Mouse (Mus musculus) heart, adult 2 months (tissue): ENCODE results near the gene Cdc42ep2. TPM values are rescaled to one million over a fixed set of nuclear protein-coding genes. Genes with fewer than 3 reads are reported as not detected.

Experiments used
- DNase-seq, 2 experiments: peaks; one replicate each; pipeline ENCODE4 v3.0.0; 2021
- H3K27ac ChIP-seq: fragments of 200-600 bp; 2 replicates; pipeline ENCODE4 v1.8.1; 2022
- H3K27me3 ChIP-seq: fragments of 200-500 bp; 2 replicates; pipeline ENCODE4 v1.6.1; 2012; ENCODE audit warnings: mild to moderate bottlenecking, low read length, inconsistent platforms, mixed read lengths; ENCODE audit not compliant: control insufficient read depth, insufficient read depth
- H3K36me3 ChIP-seq: fragments of 200-500 bp; 2 replicates; pipeline ENCODE4 v1.6.1; 2012; ENCODE audit warnings: low read length, inconsistent platforms; ENCODE audit not compliant: control insufficient read depth, insufficient read depth
- H3K4me1 ChIP-seq: fragments of 200-500 bp; 2 replicates; pipeline ENCODE4 v1.6.1; 2011; ENCODE audit warnings: low read length; ENCODE audit not compliant: control insufficient read depth, insufficient read depth
- H3K4me3 ChIP-seq: fragments of 200-600 bp; 2 replicates; pipeline ENCODE4 v1.8.1; 2022
- H3K79me2 ChIP-seq: fragments of 200-500 bp; replicated peaks from 2 replicates; pipeline ENCODE4 v1.6.1; 2012; ENCODE audit warnings: mild to moderate bottlenecking, inconsistent platforms, low read length, moderate library complexity, mixed read lengths; ENCODE audit not compliant: control insufficient read depth, insufficient read depth
- H3K9ac ChIP-seq: fragments of 200-500 bp; 2 replicates; pipeline ENCODE4 v1.6.1; 2012; ENCODE audit warnings: low read depth, mild to moderate bottlenecking, control low read depth, inconsistent platforms, low read length, mixed read lengths
- CTCF ChIP-seq: fragments of 200-600 bp; IDR thresholded peaks from 2 replicates; pipeline ENCODE4 v1.8.1; 2022; ENCODE audit warnings: antibody characterized with exemption, mild to moderate bottlenecking, moderate library complexity
- EP300 ChIP-seq: fragments of 200-500 bp; IDR thresholded peaks from 2 replicates; pipeline ENCODE4 v1.6.1; 2011; ENCODE audit warnings: low read depth, low read length, control low read depth; ENCODE audit not compliant: insufficient read depth
- POLR2A ChIP-seq: fragments of 200-500 bp; IDR thresholded peaks from 2 replicates; pipeline ENCODE4 v1.6.1; 2011; ENCODE audit warnings: mild to moderate bottlenecking, low read depth, low read length, control low read depth; ENCODE audit not compliant: insufficient read depth
- WGBS: fragments of 180-500 bp; shearing (Covaris S2); methylation state at CpG from one replicate; pipeline ENCODE4 v1.1.7; 2018; 5-methylcytosine and 5-hydroxymethylcytosine counted together
- intact Hi-C: fragments of 180-260 bp; cut with DNase I; formaldehyde crosslinking; loops from one replicate; pipeline ENCODE4 v1.15.1; 2025
- polyA plus RNA-seq: library from polyadenylated mRNA; depleted of rRNA; stranded (reverse); fragments of >200 nt; gene quantifications from 2 replicates; pipeline ENCODE4 v1.2.3, GENCODE M21; 2012; rRNA removed
- total RNA-seq, 2 experiments: library from RNA; stranded (reverse); gene quantifications; 2 replicates each; pipeline ENCODE4 v1.2.3; 2021

Cdc42ep2 gene
- total and polyA plus RNA-seq, 3 experiments: 8.0 to 11.7 (median 8.4) TPM

DNA sequence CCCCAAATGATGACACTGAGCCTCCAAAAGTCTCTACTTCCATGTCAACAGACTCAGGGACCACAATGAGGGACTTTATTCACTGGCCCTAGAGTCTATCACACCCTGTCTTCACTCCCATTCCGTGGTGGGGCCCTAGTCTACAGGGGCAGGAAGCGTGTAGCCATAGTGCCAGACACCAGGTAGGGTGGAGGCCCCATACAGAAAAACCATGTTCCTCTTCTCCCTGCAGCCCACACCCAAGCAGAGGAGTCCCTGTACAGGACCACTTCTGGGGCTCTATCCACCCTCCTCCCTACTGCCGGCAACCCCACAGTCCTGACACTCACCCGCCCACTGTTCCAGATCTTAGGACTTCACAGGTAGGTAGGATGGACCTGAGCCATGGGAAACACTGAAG, 52.1 kb downstream of the Cdc42ep2 start:
- H3K4me1 ChIP-seq: peaks cover 13% of the 10 kb centered on the region
- DNase-seq: no peak
- WGBS: 65% methylated on average over 4 of the region's 4 CpGs
- no peaks in the 10 kb centered on the region for H3K27me3 ChIP-seq
- intact Hi-C loops: no loop called here
- H3K27ac ChIP-seq: no peak overlapping the region
- peaks cover 2% of the 10 kb centered on the region; the same call in 1 of the 2 replicates for H3K79me2 ChIP-seq
- H3K9ac ChIP-seq: no peak overlapping the region; the same call in 1 of the 2 replicates
- TF ChIP-seq POLR2A (no peak), EP300 (no peak), CTCF (no peak)
- H3K36me3 ChIP-seq: no peaks in the 10 kb centered on the region
- no peak overlapping the region for H3K4me3 ChIP-seq

DNA sequence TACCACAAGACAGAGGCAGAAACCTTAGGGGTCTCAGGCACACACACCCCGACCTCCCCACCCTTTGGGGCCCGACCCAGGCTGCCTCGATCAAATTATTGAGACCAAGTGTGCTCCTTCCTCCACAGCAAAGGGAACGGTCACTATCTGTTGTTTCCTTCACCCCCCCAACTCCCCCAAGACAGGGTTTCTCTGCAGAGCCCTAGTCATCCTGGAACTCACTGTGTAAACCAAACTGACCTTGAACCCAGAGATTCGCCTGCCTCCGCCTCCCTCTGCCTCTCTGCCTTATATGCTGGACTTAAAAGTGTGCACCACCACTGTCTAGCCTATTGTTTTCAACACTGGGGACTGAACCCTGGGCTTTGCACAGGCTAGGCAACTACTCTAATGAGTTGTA, 52.9 kb downstream of the Cdc42ep2 start:
- intact Hi-C loops: loop anchor here (2.0 kb wide), 1 partner anchor 15 kb away; no protein-coding TSS in a partner anchor
- H3K9ac ChIP-seq: peak overlapping the region; percentile 24; the same call in 1 of the 2 replicates
- no peaks in the 10 kb centered on the region for H3K27me3 ChIP-seq
- H3K4me3 ChIP-seq: no peak overlapping the region
- no peak for TF ChIP-seq EP300
- no peak for TF ChIP-seq CTCF
- no peak for TF ChIP-seq POLR2A
- 40% methylated on average over 6 of the region's 6 CpGs for WGBS
- no peak for DNase-seq
- no peaks in the 10 kb centered on the region for H3K36me3 ChIP-seq
- H3K27ac ChIP-seq: no peak overlapping the region; the same call in none of the 2 replicates
- H3K79me2 ChIP-seq: peaks cover 2% of the 10 kb centered on the region; the same call in 1 of the 2 replicates
- H3K4me1 ChIP-seq: peaks cover 9% of the 10 kb centered on the region

DNA sequence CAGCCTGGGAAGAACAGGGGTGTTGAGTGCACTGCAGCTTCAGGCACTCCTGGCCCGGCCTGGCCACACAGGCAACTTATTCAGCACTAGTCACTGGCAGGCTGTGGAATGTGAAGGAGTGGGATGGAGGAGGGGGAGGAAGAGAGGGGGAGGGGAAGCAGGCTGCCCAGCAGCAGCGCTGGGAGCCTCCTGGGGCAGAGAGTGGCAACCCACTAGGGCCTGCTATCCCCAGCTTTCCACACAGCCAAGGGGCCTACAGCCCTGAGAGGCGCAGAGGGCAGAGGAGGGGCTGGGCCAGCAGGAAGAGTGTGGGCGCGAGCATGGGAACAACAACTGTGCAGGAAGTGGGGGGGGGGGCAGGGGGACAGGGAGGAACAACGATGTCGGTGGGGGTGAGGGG, 53.3 kb downstream of the Cdc42ep2 start:
- Histone ChIP-seq H3K4me3 (no peak overlapping the region), H3K79me2 (peaks cover 2% of the 10 kb centered on the region; the same call in 1 of the 2 replicates), H3K36me3 (no peaks in the 10 kb centered on the region), H3K9ac (peak overlapping the region; percentile 28), H3K27me3 (no peaks in the 10 kb centered on the region), H3K27ac (peak overlapping the region; percentile 51), H3K4me1 (peaks cover 9% of the 10 kb centered on the region)
- DNase-seq: peak; percentile 43 to 51
- 17% methylated on average over 7 of the region's 7 CpGs for WGBS
- no peak for TF ChIP-seq POLR2A
- no peak for TF ChIP-seq EP300
- TF ChIP-seq CTCF: no peak
- intact Hi-C loops: loop anchor here (2.0 kb wide), 1 partner anchor 14 kb away; no protein-coding TSS in a partner anchor

DNA sequence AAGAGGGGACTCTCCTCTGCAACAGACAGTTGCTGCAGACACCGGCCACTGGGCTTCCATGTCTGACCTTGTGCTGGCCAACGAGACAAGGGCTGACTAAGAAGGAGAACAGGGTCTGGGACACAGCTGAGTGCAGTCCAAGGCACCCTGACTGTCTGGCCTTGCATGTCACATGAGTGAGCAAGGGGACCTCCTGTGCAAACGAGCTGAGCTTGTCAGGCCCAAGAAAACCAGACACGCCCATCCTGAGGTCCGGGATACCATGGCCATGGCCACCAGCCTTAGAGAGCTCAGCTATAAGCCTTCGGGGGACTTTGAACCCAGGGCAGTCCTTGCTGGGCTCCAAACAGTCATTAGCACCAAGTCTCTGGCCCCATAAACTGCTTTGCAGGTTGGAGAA, 56.5 kb downstream of the Cdc42ep2 start:
- Histone ChIP-seq H3K4me3 (no peak overlapping the region), H3K9ac (no peak overlapping the region), H3K4me1 (peaks cover 6% of the 10 kb centered on the region; the same call in 1 of the 2 replicates), H3K27ac (no peak overlapping the region), H3K27me3 (no peaks in the 10 kb centered on the region), H3K36me3 (no peaks in the 10 kb centered on the region), H3K79me2 (peaks cover 1% of the 10 kb centered on the region; the same call in 1 of the 2 replicates)
- 77% methylated on average over 6 of the region's 6 CpGs for WGBS
- intact Hi-C loops: loop anchor here (5.0 kb wide), 1 partner anchor 171 kb away; no protein-coding TSS in a partner anchor
- no peak for DNase-seq
- TF ChIP-seq EP300 (no peak), POLR2A (no peak), CTCF (no peak)

Other genes with a start within 250 kb of the Cdc42ep2 start
- 10 to 100 TPM; 20.8 to 23.2 TPM for gene Map3k11, start 236.1 kb downstream of the Cdc42ep2 start, total RNA-seq
- 31.5 and 31.9 TPM in 2 replicates for gene Map3k11, start 236.1 kb downstream of the Cdc42ep2 start, polyA plus RNA-seq
- 10 to 100 TPM; 17.5 to 18.6 TPM for gene Pcnx3, start 235.9 kb downstream of the Cdc42ep2 start, total RNA-seq
- gene Pcnx3, start 235.9 kb downstream of the Cdc42ep2 start, polyA plus RNA-seq: 33.6 and 40.1 TPM in 2 replicates
- not detected for gene Kcnk7, start 220.4 kb downstream of the Cdc42ep2 start, total RNA-seq
- not detected in 2 replicates for gene Kcnk7, start 220.4 kb downstream of the Cdc42ep2 start, polyA plus RNA-seq
- gene Ehbp1l1, start 198.5 kb downstream of the Cdc42ep2 start, total RNA-seq: 100 to 1,000 TPM; 128 to 137 TPM
- gene Ehbp1l1, start 198.5 kb downstream of the Cdc42ep2 start, polyA plus RNA-seq: 100 and 121 TPM in 2 replicates
- gene Fam89b, start 195.2 kb downstream of the Cdc42ep2 start, total RNA-seq: 10 to 100 TPM; 24.2 to 26.3 TPM
- gene Fam89b, start 195.2 kb downstream of the Cdc42ep2 start, polyA plus RNA-seq: 75.7 and 80.7 TPM in 2 replicates
- 10 to 100 TPM; 30.7 to 34.2 TPM for gene Ltbp3, start 183.9 kb downstream of the Cdc42ep2 start, total RNA-seq
- gene Ltbp3, start 183.9 kb downstream of the Cdc42ep2 start, polyA plus RNA-seq: 61.3 and 61.5 TPM in 2 replicates
- 10 to 100 TPM; 57.2 to 70.0 TPM for gene Scyl1, start 153.4 kb downstream of the Cdc42ep2 start, total RNA-seq
- 95.6 and 113 TPM in 2 replicates for gene Scyl1, start 153.4 kb downstream of the Cdc42ep2 start, polyA plus RNA-seq
- gene Frmd8, start 49.5 kb downstream of the Cdc42ep2 start, total RNA-seq: 1 to 10 TPM; 7.7 to 8.4 TPM
- gene Frmd8, start 49.5 kb downstream of the Cdc42ep2 start, polyA plus RNA-seq: 7.0 and 9.3 TPM in 2 replicates
- 1 to 10 TPM; 2.8 TPM for gene Slc25a45, start 47.0 kb downstream of the Cdc42ep2 start, total RNA-seq
- 7.9 and 8.2 TPM in 2 replicates for gene Slc25a45, start 47.0 kb downstream of the Cdc42ep2 start, polyA plus RNA-seq
- under 1 TPM; 0.14 to 0.47 TPM for gene Tigd3, start 30.7 kb downstream of the Cdc42ep2 start, total RNA-seq
- 0.25 and 0.67 TPM in 2 replicates for gene Tigd3, start 30.7 kb downstream of the Cdc42ep2 start, polyA plus RNA-seq
- gene Dpf2, start 11.8 kb downstream of the Cdc42ep2 start, total RNA-seq: 10 to 100 TPM; 82.3 to 83.5 TPM
- gene Dpf2, start 11.8 kb downstream of the Cdc42ep2 start, polyA plus RNA-seq: 71.8 and 104 TPM in 2 replicates
- 10 to 100 TPM in 1 of 2 experiments, 1 to 10 TPM in 1; 8.6 to 10.9 TPM for gene Pola2, start 39.4 kb upstream of the Cdc42ep2 start, total RNA-seq
- gene Pola2, start 39.4 kb upstream of the Cdc42ep2 start, polyA plus RNA-seq: 27.9 and 38.7 TPM in 2 replicates
- gene Slc22a20, start 61.3 kb upstream of the Cdc42ep2 start, total RNA-seq: not detected
- gene Slc22a20, start 61.3 kb upstream of the Cdc42ep2 start, polyA plus RNA-seq: not detected in 2 replicates
- gene Capn1, start 91.1 kb upstream of the Cdc42ep2 start, total RNA-seq: 10 to 100 TPM; 26.4 to 26.8 TPM
- gene Capn1, start 91.1 kb upstream of the Cdc42ep2 start, polyA plus RNA-seq: 21.5 and 26.2 TPM in 2 replicates
- 10 to 100 TPM; 21.3 to 24.2 TPM for gene Syvn1, start 121.8 kb upstream of the Cdc42ep2 start, total RNA-seq
- gene Syvn1, start 121.8 kb upstream of the Cdc42ep2 start, polyA plus RNA-seq: 17.1 and 23.1 TPM in 2 replicates
- 10 to 100 TPM; 37.1 to 39.0 TPM for gene Mrpl49, start 133.0 kb upstream of the Cdc42ep2 start, total RNA-seq
- 23.5 and 33.0 TPM in 2 replicates for gene Mrpl49, start 133.0 kb upstream of the Cdc42ep2 start, polyA plus RNA-seq
- gene Fau, start 133.0 kb upstream of the Cdc42ep2 start, total RNA-seq: 100 to 1,000 TPM; 550 to 636 TPM
- 265 and 386 TPM in 2 replicates for gene Fau, start 133.0 kb upstream of the Cdc42ep2 start, polyA plus RNA-seq
- 10 to 100 TPM in 1 of 2 experiments, 1 to 10 TPM in 1; 9.9 to 13.4 TPM for gene Znhit2, start 136.4 kb upstream of the Cdc42ep2 start, total RNA-seq
- gene Znhit2, start 136.4 kb upstream of the Cdc42ep2 start, polyA plus RNA-seq: 12.3 and 14.4 TPM in 2 replicates
- 1 to 10 TPM; 2.7 to 3.7 TPM for gene Tm7sf2, start 143.6 kb upstream of the Cdc42ep2 start, total RNA-seq
- gene Tm7sf2, start 143.6 kb upstream of the Cdc42ep2 start, polyA plus RNA-seq: 9.3 and 11.9 TPM in 2 replicates
- gene Vps51, start 152.4 kb upstream of the Cdc42ep2 start, total RNA-seq: 10 to 100 TPM; 19.1 to 22.0 TPM
- gene Vps51, start 152.4 kb upstream of the Cdc42ep2 start, polyA plus RNA-seq: 35.1 and 39.0 TPM in 2 replicates
- not detected for gene Tmem262, start 155.2 kb upstream of the Cdc42ep2 start, total RNA-seq
- not detected in 2 replicates for gene Tmem262, start 155.2 kb upstream of the Cdc42ep2 start, polyA plus RNA-seq
- gene Gm28374, start 157.4 kb upstream of the Cdc42ep2 start, total RNA-seq: not detected
- not detected in 2 replicates for gene Gm28374, start 157.4 kb upstream of the Cdc42ep2 start, polyA plus RNA-seq
- 10 to 100 TPM; 13.8 to 15.6 TPM for gene Zfpl1, start 160.1 kb upstream of the Cdc42ep2 start, total RNA-seq
- gene Zfpl1, start 160.1 kb upstream of the Cdc42ep2 start, polyA plus RNA-seq: 47.5 and 50.7 TPM in 2 replicates
- not detected for gene Cdca5, start 160.2 kb upstream of the Cdc42ep2 start, total RNA-seq
- 0.09 and 0.27 TPM in 2 replicates for gene Cdca5, start 160.2 kb upstream of the Cdc42ep2 start, polyA plus RNA-seq
- gene AC131692.1, start 169.6 kb upstream of the Cdc42ep2 start, total RNA-seq: not detected
- gene AC131692.1, start 169.6 kb upstream of the Cdc42ep2 start, polyA plus RNA-seq: not detected in 2 replicates
- gene Naaladl1, start 181.0 kb upstream of the Cdc42ep2 start, total RNA-seq: not detected
- not detected in 2 replicates for gene Naaladl1, start 181.0 kb upstream of the Cdc42ep2 start, polyA plus RNA-seq
- gene Sac3d1, start 193.8 kb upstream of the Cdc42ep2 start, total RNA-seq: 10 to 100 TPM in 1 of 2 experiments, 1 to 10 TPM in 1; 8.7 to 10.3 TPM
- 13.1 and 15.4 TPM in 2 replicates for gene Sac3d1, start 193.8 kb upstream of the Cdc42ep2 start, polyA plus RNA-seq
- gene Snx15, start 203.5 kb upstream of the Cdc42ep2 start, total RNA-seq: 10 to 100 TPM; 14.1 to 16.6 TPM
- 22.0 and 29.5 TPM in 2 replicates for gene Snx15, start 203.5 kb upstream of the Cdc42ep2 start, polyA plus RNA-seq
- gene Batf2, start 216.2 kb upstream of the Cdc42ep2 start, total RNA-seq: 1 to 10 TPM in 1 of 2 experiments, under 1 TPM in 1; 0.98 to 1.6 TPM
- 2.3 and 3.2 TPM in 2 replicates for gene Batf2, start 216.2 kb upstream of the Cdc42ep2 start, polyA plus RNA-seq
- gene Arl2, start 216.7 kb upstream of the Cdc42ep2 start, total RNA-seq: 10 to 100 TPM; 62.1 to 72.9 TPM
- 153 and 155 TPM in 2 replicates for gene Arl2, start 216.7 kb upstream of the Cdc42ep2 start, polyA plus RNA-seq